Mouse (Mus musculus) layer of hippocampus, postnatal 25 days (tissue): ENCODE data around the gene Onecut3. TPM values are rescaled to one million over a fixed set of nuclear protein-coding genes. Genes with fewer than 3 reads are reported as not detected.

Source experiments
- DNase-seq, 2 experiments: peaks; one replicate each; pipeline ENCODE4 v3.0.0; 2022; ENCODE audit warnings: mixed read lengths in 2 of 2, low spot score in 1 of 2; ENCODE audit errors: extremely low spot score in 1 of 2
- total RNA-seq, 2 experiments: library from RNA; stranded (reverse); gene quantifications; 2 replicates each; pipeline ENCODE4 v1.2.3; 2021

Onecut3 gene
- total RNA-seq, 2 experiments from 2014 or later, result not detected

DNA sequence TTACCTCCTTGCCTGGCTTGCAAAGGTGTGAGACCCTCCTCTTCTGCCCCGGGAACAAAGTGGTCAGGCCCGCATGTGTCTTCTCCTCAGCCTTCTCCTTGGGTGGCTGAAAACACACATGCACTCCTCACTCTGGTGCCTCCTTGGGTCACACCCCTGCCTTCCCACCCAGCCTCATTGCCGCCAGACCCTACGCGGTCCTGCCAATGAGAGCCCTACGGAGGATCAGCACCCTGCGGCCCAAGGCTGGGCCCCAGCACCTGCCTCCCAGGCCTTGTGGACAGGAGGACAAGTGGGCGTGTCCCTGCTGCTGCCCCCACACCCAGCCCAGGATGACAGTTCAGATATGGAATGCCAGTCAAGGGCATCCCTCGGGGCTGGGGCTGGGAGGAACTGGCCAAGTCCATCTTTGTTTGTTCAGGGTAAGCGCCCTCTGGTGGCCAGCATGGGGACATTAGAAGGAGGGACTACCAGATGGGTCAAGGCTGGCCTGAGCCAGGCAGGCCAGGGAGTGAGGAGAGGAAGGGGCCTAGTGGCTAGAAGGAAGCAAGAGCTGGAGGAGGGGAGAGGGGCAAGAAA is 53.9 kb downstream of the Onecut3 start:
- DNase-seq, result peak; percentile 40 to 66

DNA sequence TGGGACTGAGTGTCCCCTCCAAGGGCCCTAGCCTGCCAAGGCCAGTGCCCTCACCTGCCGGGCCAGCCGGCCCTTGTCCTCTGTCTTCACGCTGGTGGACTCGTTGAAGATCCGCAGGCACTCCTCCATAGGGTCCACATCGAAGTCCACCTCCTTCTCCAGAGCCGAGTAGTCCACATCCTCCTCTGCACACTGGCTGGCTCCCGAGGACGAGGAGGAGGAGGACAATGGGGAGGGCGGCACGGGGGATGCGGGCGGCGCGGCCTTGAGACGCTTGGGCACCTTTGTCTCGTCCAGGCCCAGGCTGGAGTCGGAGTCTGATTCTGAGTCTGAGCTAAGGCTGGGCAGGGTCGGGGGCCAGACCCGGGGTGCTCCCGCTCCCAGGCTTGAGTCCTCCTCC is 54.6 kb downstream of the Onecut3 start:
- no peak for DNase-seq

- no peak for DNase-seq
Measured at GRCm38 (mm10) chr10:80552364-80552763, 57.7 kb downstream of the Onecut3 start.

- no peak for DNase-seq
Measured at GRCm38 (mm10) chr10:80553575-80553974, 58.9 kb downstream of the Onecut3 start.

GRCm38 (mm10) chr10:80553997-80554396 is 59.4 kb downstream of the Onecut3 start:
- no peak for DNase-seq

DNA sequence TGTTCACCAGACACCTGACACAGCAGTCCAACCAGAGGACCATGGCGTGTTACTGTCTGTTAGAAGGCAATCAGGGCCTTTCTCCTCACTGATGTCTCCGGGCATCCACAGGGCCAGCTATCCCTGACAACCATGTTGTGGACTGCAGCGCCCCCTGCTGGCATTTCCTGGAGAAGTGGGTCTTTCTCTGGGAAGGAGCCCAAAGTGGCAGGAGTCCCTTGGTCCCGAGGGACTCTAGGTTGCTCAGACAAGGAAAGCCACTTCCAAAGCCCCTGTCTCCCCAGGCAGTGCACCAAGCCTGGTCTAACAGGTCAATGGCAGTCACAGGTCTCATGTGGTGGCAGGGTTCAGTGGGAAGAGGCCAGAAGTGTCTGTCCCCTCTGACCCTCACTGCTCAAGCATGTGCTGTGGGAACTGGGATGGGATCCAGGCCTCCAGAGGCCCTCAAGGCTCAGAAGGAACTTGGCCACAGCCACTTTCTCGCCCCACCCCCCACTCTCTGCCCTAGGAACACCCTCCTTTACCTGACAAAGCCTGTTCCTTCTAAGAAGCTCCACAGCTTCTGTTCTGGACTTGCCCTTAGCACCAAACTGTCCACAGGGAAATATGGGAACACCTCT is 62.8 kb downstream of the Onecut3 start:
- peak; percentile 75 to 94 for DNase-seq

GRCm38 (mm10) chr10:80559431-80559830 is 64.8 kb downstream of the Onecut3 start:
- DNase-seq, result no peak

DNA sequence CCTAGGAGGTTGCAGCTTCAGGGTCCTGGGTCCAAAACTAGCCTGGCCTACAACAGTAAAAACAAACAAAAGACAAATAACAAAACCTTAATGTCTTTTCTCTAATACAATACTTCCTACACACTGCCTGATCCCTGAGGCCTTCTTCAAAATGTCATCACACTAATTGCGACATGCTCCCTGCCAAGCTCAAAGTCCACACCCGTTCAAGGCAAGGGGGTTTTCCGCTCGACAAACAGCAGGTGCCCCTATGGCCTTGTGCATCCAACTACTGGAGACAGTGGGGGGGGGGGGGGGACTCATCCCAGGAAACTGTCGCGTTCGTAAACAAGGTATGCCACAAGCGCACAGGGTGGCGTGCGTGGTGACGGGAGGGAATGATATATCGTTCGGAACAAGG is 66.0 kb downstream of the Onecut3 start:
- DNase-seq, result no peak

- peak; percentile 92 to 94 for DNase-seq
Measured at GRCm38 (mm10) chr10:80561116-80561944, 66.7 kb downstream of the Onecut3 start, which contains the start of gene Rexo1. Gene Rexo1 (minus strand): TSS chr10:80561560.

GRCm38 (mm10) chr10:80566375-80567092 is 71.9 kb downstream of the Onecut3 start:
- peak; percentile 87 to 98 for DNase-seq

Other genes with a start within 250 kb of the Onecut3 start
- 100 to 1,000 TPM; 196 to 223 TPM for gene Ndufs7, start 245.7 kb upstream of the Onecut3 start, total RNA-seq
- 10 to 100 TPM; 43.1 to 54.7 TPM for gene Gamt, start 233.8 kb upstream of the Onecut3 start, total RNA-seq
- gene Dazap1, start 233.3 kb upstream of the Onecut3 start, total RNA-seq, result 10 to 100 TPM; 76.8 to 91.2 TPM
- 100 to 1,000 TPM; 790 to 900 TPM for gene Rps15, start 202.4 kb upstream of the Onecut3 start, total RNA-seq
- 100 to 1,000 TPM; 101 to 115 TPM for gene Apc2, start 198.9 kb upstream of the Onecut3 start, total RNA-seq
- gene 2310011J03Rik, start 174.3 kb upstream of the Onecut3 start, total RNA-seq, result 10 to 100 TPM; 20.7 to 26.3 TPM
- 1 to 10 TPM; 2.3 to 2.8 TPM for gene Pcsk4, start 165.3 kb upstream of the Onecut3 start, total RNA-seq
- 10 to 100 TPM in 1 of 2 experiments, 1 to 10 TPM in 1; 9.7 to 10.6 TPM for gene Reep6, start 164.9 kb upstream of the Onecut3 start, total RNA-seq
- gene Adamtsl5, start 146.4 kb upstream of the Onecut3 start, total RNA-seq, result 1 to 10 TPM; 3.8 to 5.5 TPM
- 10 to 100 TPM; 14.6 to 16.9 TPM for gene Plk5, start 138.4 kb upstream of the Onecut3 start, total RNA-seq
- gene Mex3d, start 107.2 kb upstream of the Onecut3 start, total RNA-seq, result 10 to 100 TPM; 18.9 to 19.3 TPM
- gene Mbd3, start 95.3 kb upstream of the Onecut3 start, total RNA-seq, result 100 to 1,000 TPM; 138 to 159 TPM
- 100 to 1,000 TPM; 520 to 551 TPM for gene Uqcr11, start 88.0 kb upstream of the Onecut3 start, total RNA-seq
- 10 to 100 TPM; 26.9 to 32.1 TPM for gene Tcf3, start 61.2 kb upstream of the Onecut3 start, total RNA-seq
- gene Atp8b3, start 44.3 kb downstream of the Onecut3 start, total RNA-seq, result under 1 TPM; 0.19 to 0.47 TPM
- 10 to 100 TPM; 45.2 to 54.6 TPM for gene Rexo1, start 66.7 kb downstream of the Onecut3 start, total RNA-seq
- gene Klf16, start 82.5 kb downstream of the Onecut3 start, total RNA-seq, result 10 to 100 TPM; 57.3 to 57.6 TPM
- gene Abhd17a, start 95.5 kb downstream of the Onecut3 start, total RNA-seq, result 100 to 1,000 TPM; 184 to 192 TPM
- gene Scamp4, start 108.0 kb downstream of the Onecut3 start, total RNA-seq, result 10 to 100 TPM; 44.1 to 45.5 TPM
- 1 to 10 TPM; 1.7 to 1.8 TPM for gene Adat3, start 108.0 kb downstream of the Onecut3 start, total RNA-seq
- 1 to 10 TPM; 2.4 to 3.4 TPM for gene Gm49322, start 111.2 kb downstream of the Onecut3 start, total RNA-seq
- gene Csnk1g2, start 128.0 kb downstream of the Onecut3 start, total RNA-seq, result 100 to 1,000 TPM; 208 to 236 TPM
- gene Btbd2, start 162.2 kb downstream of the Onecut3 start, total RNA-seq, result 100 to 1,000 TPM; 103 to 107 TPM
- 10 to 100 TPM; 45.0 to 50.9 TPM for gene Mknk2, start 183.3 kb downstream of the Onecut3 start, total RNA-seq
- 10 to 100 TPM; 13.0 to 13.6 TPM for gene Mob3a, start 207.1 kb downstream of the Onecut3 start, total RNA-seq
- 10 to 100 TPM; 46.4 to 61.7 TPM for gene Izumo4, start 207.3 kb downstream of the Onecut3 start, total RNA-seq
- gene Ap3d1, start 247.4 kb downstream of the Onecut3 start, total RNA-seq, result 100 to 1,000 TPM; 128 to 143 TPM